Mouse (Mus musculus) myocyte (in vitro differentiated cells): ENCODE measurements at regions not wholly inside any gene's neighbourhood (a gene's known extent, or its start where the extent isn't known, plus 50 kb on each side); places are given as distances from the start of the nearest gene placed in this dataset.

Experiments
- MAX ChIP-seq: IDR thresholded peaks from one replicate; pipeline ENCODE4 v1.6.1; 2011; ENCODE audit warnings: low read depth, mild to moderate bottlenecking, control low read depth
- MYOD1 ChIP-seq, 3 experiments: IDR thresholded peaks; one replicate each; pipeline ENCODE4 v1.6.1; 2011; ENCODE audit warnings: control low read depth in 2 of 3, low read depth in 2 of 3, mild to moderate bottlenecking in 2 of 3, moderate library complexity in 1 of 3; ENCODE audit not compliant: insufficient read length in 2 of 3, control insufficient read depth in 1 of 3
- POLR2A ChIP-seq: IDR thresholded peaks from one replicate; pipeline ENCODE4 v1.6.1; 2011; ENCODE audit warnings: low read depth, mild to moderate bottlenecking, control low read depth, moderate library complexity; ENCODE audit not compliant: insufficient read length
- POLR2AphosphoS2 ChIP-seq: IDR thresholded peaks from one replicate; pipeline ENCODE4 v1.6.1; 2011; ENCODE audit warnings: low read depth, control low read depth; ENCODE audit not compliant: insufficient read length
- TCF12 ChIP-seq: IDR thresholded peaks from one replicate; pipeline ENCODE4 v1.6.1; 2011; ENCODE audit warnings: mild to moderate bottlenecking, control low read depth; ENCODE audit not compliant: poor library complexity, insufficient read depth, severe bottlenecking

GRCm38 (mm10) chr2:19792177-19792576, 117.4 kb upstream of the Etl4 start:
- no peak for TF ChIP-seq POLR2A
- TF ChIP-seq MYOD1 (IDR thresholded peaks at IDR 0.05; ENCODE audit: control insufficient read depth in 1 of 3, insufficient read length in 2 of 3, low read depth in 2 of 3): no peak
- TF ChIP-seq TCF12: no peak
- no peak for TF ChIP-seq MAX
- TF ChIP-seq POLR2AphosphoS2: no peak
